ENCODE assay signal across 8 mouse cellular contexts in genomic region chr6:82041488-82042295, GRCm38 (mm10). TPM values are rescaled to one million over a fixed set of nuclear protein-coding genes. Genes with fewer than 3 reads are reported as not detected.
DNase-seq lines count a peak whose midpoint lies in the region; ATAC-seq and TF ChIP-seq lines count a peak whose summit lies in the region.

No protein-coding gene starts in this region.

- WGBS in spleen, adult 2 months, result 4% methylated on average over 39 of the region's 50 CpGs
- WGBS in heart, embryonic 16.5 days, result 0% methylated on average over 45 of the region's 50 CpGs
- WGBS in midbrain, embryonic 10.5 days, result under 1% methylated on average over 43 of the region's 50 CpGs

- DNase-seq in spleen, adult 2 months (ENCODE audit: low read depth in 1 of 2, low spot score in 2 of 2), result no peak
- no peak for DNase-seq in spleen, adult 12 weeks (ENCODE audit: low spot score)
- peak; percentile 55 for DNase-seq in embryo, embryonic 9.5 days (ENCODE audit: extremely low spot score)
- DNase-seq in kidney, postnatal 36 days, result peak; percentile 82 to 89
- DNase-seq in midbrain, embryonic 10.5 days (ENCODE audit: low spot score), result peak; percentile 62
- DNase-seq in urinary bladder, adult 2 months (ENCODE audit: low spot score), result peak; percentile 41
- DNase-seq in natural killer cell, adult 2 months (ENCODE audit: low spot score in 2 of 2), result no peak

- peak overlapping the region; percentile 75 for H3K9ac ChIP-seq in heart, embryonic 16.5 days (ENCODE audit: low read length)

- 0 out of 2 replicates have a peak, but pooled peaks have one; percentile 42 for ATAC-seq in heart, embryonic 16.5 days (replicated peaks; ENCODE audit: extremely low read depth, insufficient read depth, low FRiP score)

- no peaks in the 10 kb centered on the region for H3K27me3 ChIP-seq in spleen, adult 2 months (ENCODE audit: control insufficient read depth, insufficient read depth, low read length)
- peaks cover 11% of the 10 kb centered on the region for H3K27me3 ChIP-seq in heart, embryonic 16.5 days (ENCODE audit: control insufficient read depth, insufficient read depth, low read length)
- peaks cover 100% of the 10 kb centered on the region for H3K27me3 ChIP-seq in midbrain, embryonic 10.5 days (ENCODE audit: low read depth, poor library complexity, severe bottlenecking)

- H3K4me2 ChIP-seq in heart, embryonic 16.5 days (ENCODE audit: low read depth, low read length), result peak overlapping the region; percentile 97

- H3K4me3 ChIP-seq in spleen, adult 2 months (ENCODE audit: extremely low read depth, insufficient read depth, insufficient read length), result peak overlapping the region; percentile 22; the same call in 1 of the 2 replicates
- H3K4me3 ChIP-seq in heart, embryonic 16.5 days (ENCODE audit: low read length), result peak overlapping the region; percentile 75
- H3K4me3 ChIP-seq in midbrain, embryonic 10.5 days, result peak overlapping the region; percentile 65

- no peak overlapping the region for H3K27ac ChIP-seq in spleen, adult 2 months (ENCODE audit: insufficient read depth, low read length)
- peak overlapping the region; percentile 53 for H3K27ac ChIP-seq in heart, embryonic 16.5 days (ENCODE audit: low read length)
- peak overlapping the region; percentile 79 for H3K27ac ChIP-seq in midbrain, embryonic 10.5 days (replicated peaks)

- no peak for TF ChIP-seq CTCF in spleen, adult 2 months (IDR thresholded peaks at IDR 0.05; ENCODE audit: extremely low read depth, insufficient read depth, insufficient read length, insufficient replicate concordance)

- no peaks in the 10 kb centered on the region for H3K36me3 ChIP-seq in spleen, adult 2 months (ENCODE audit: control insufficient read depth, insufficient read depth, low read length)
- no peaks in the 10 kb centered on the region for H3K36me3 ChIP-seq in heart, embryonic 16.5 days (ENCODE audit: control insufficient read depth, insufficient read depth)
- H3K36me3 ChIP-seq in midbrain, embryonic 10.5 days, result no peaks in the 10 kb centered on the region

- no peaks in the 10 kb centered on the region for H3K9me3 ChIP-seq in heart, embryonic 16.5 days (replicated peaks; ENCODE audit: control insufficient read depth, low read length)
- no peaks in the 10 kb centered on the region for H3K9me3 ChIP-seq in midbrain, embryonic 10.5 days (replicated peaks)

- no peak for TF ChIP-seq POLR2A in spleen, adult 2 months (IDR thresholded peaks at IDR 0.05; ENCODE audit: low read depth, low read length)

- no peaks in the 10 kb centered on the region for H3K4me1 ChIP-seq in spleen, adult 2 months (ENCODE audit: control insufficient read depth, insufficient read depth, insufficient read length)
- H3K4me1 ChIP-seq in heart, embryonic 16.5 days (ENCODE audit: control insufficient read depth, insufficient read depth, low read length), result peaks cover 9% of the 10 kb centered on the region
- H3K4me1 ChIP-seq in midbrain, embryonic 10.5 days, result peaks cover 30% of the 10 kb centered on the region

RNA-seq across cellular contexts. Expression of gene Eva1a, which starts 0.8 kb away (rescaled TPM):
- 0.65 and 0.93 TPM in 2 replicates for polyA plus RNA-seq in spleen, adult 2 months (2012; rRNA removed)
- polyA plus RNA-seq in heart, embryonic 16.5 days (2015; fragmentation: Nextera tagmentation; extraction: Ambion mirVana), result 5.8 and 7.5 TPM in 2 replicates
- polyA plus RNA-seq in midbrain, embryonic 10.5 days (2016; fragmentation: Nextera tagmentation; extraction: Ambion mirVana), result 3.4 and 3.7 TPM in 2 replicates
- 10.6 and 12.3 TPM in 2 replicates for polyA plus RNA-seq in urinary bladder, adult 2 months (2012; rRNA removed)

Comparison
In these comparisons a context has a peak if more than half of its experiments do, and no peak if none do; other contexts are left out.
1. DNase-seq: peak in embryo, embryonic 9.5 days (single experiment), kidney, postnatal 36 days (2 of 2), midbrain, embryonic 10.5 days (single experiment) and urinary bladder, adult 2 months (single experiment); none in spleen, adult 2 months (0 of 2), spleen, adult 12 weeks (single experiment) and natural killer cell, adult 2 months (0 of 2).
2. H3K4me3 ChIP-seq: peak in every context shown above with its lines; median percentile 75 in heart, embryonic 16.5 days; 65 in midbrain, embryonic 10.5 days; 22 in spleen, adult 2 months.